Mouse (Mus musculus) hindbrain, embryonic 16.5 days (tissue): ENCODE results near the gene 1700047I17Rik2. TPM values are rescaled to one million over a fixed set of nuclear protein-coding genes. Genes with fewer than 3 reads are reported as not detected.
A peak's percentile ranks its signal among the peaks of the same experiment; 100 is the strongest.
"Not testable (repeated sequence)": the region's sequence is repeated elsewhere in the genome, so short reads cannot be mapped to it uniquely, and the experiment has no call there.

ENCODE experiments used
- ATAC-seq: fragments of 200-750 bp; cut with Nextera tagmentation; 2 replicates; pipeline ENCODE4 v1.8.0; 2017; ENCODE audit warnings: moderate TSS enrichment, moderate library complexity
- H3K27ac ChIP-seq: fragments of 300-500 bp; sonication (generic); 2 replicates; pipeline ENCODE4 v1.5.1; 2014; ENCODE audit warnings: low read depth, mild to moderate bottlenecking, control low read depth, low read length, moderate library complexity
- H3K27me3 ChIP-seq: fragments of 300-500 bp; sonication (generic); replicated peaks from 2 replicates; pipeline ENCODE4 v1.6.1; 2014; ENCODE audit warnings: low read length; ENCODE audit not compliant: control insufficient read depth, insufficient read depth
- H3K36me3 ChIP-seq: fragments of 300-500 bp; sonication (generic); 2 replicates; pipeline ENCODE4 v1.6.1; 2014; ENCODE audit warnings: mild to moderate bottlenecking, low read length, moderate library complexity, mixed read lengths; ENCODE audit not compliant: control insufficient read depth, insufficient read depth
- H3K4me1 ChIP-seq: fragments of 300-500 bp; sonication (generic); 2 replicates; pipeline ENCODE4 v1.6.1; 2014; ENCODE audit warnings: low read depth, low read length; ENCODE audit not compliant: control insufficient read depth, insufficient read depth
- H3K4me2 ChIP-seq: fragments of 300-500 bp; sonication (generic); 2 replicates; pipeline ENCODE4 v1.6.1; 2014; ENCODE audit warnings: mild to moderate bottlenecking, low read length, control low read depth, moderate library complexity
- H3K4me3 ChIP-seq: fragments of 300-500 bp; sonication (generic); 2 replicates; pipeline ENCODE4 v1.5.1; 2014; ENCODE audit warnings: mild to moderate bottlenecking, low read length, control low read depth, moderate library complexity
- H3K9ac ChIP-seq: fragments of 300-500 bp; sonication (generic); 2 replicates; pipeline ENCODE4 v1.6.1; 2014; ENCODE audit warnings: low read depth, mild to moderate bottlenecking, control low read depth, low read length, moderate library complexity
- H3K9me3 ChIP-seq: fragments of 300-500 bp; sonication (generic); 2 replicates; pipeline ENCODE4 v1.6.1; 2014; ENCODE audit warnings: mild to moderate bottlenecking, low read length, moderate library complexity; ENCODE audit not compliant: control insufficient read depth
- WGBS: fragments of 180-500 bp; shearing (Covaris S2); extraction: QIAGEN DNeasy Blood & Tissue Kit; methylation state at CpG from one replicate; pipeline ENCODE4 v1.1.7; 2014; 5-methylcytosine and 5-hydroxymethylcytosine counted together
- polyA plus RNA-seq: library from polyadenylated mRNA; unstranded; fragments of >200 nt; fragmentation: Nextera tagmentation; extraction: Ambion mirVana; gene quantifications from 2 replicates; pipeline ENCODE4 v1.2.1, GENCODE M21; 2015

1700047I17Rik2 gene
- polyA plus RNA-seq, 1 experiment from 2014 or later: not detected

- H3K4me2 ChIP-seq, H3K27ac ChIP-seq, H3K4me1 ChIP-seq, H3K36me3 ChIP-seq, H3K9ac ChIP-seq, H3K9me3 ChIP-seq, H3K27me3 ChIP-seq: not testable (repeated sequence)
- peak; percentile 60 for ATAC-seq
- peak overlapping the region; percentile 35 for H3K4me3 ChIP-seq
- under 1% methylated on average over 9 of the region's 25 CpGs for WGBS
These were observed 31.1 kb downstream of the 1700047I17Rik2 start for GRCm38 (mm10) chr12:55230520-55230861.

GRCm38 (mm10) chr12:55242243-55242642, 42.9 kb downstream of the 1700047I17Rik2 start:
- not testable (repeated sequence) for H3K36me3 ChIP-seq, H3K4me1 ChIP-seq, ATAC-seq, H3K4me3 ChIP-seq, H3K27me3 ChIP-seq, H3K9ac ChIP-seq, H3K4me2 ChIP-seq, H3K27ac ChIP-seq, H3K9me3 ChIP-seq
- no CpG with 5 or more reads among the region's 8 CpGs for whole genome bisulfite sequencing

GRCm38 (mm10) chr12:55261950-55262349, 62.6 kb downstream of the 1700047I17Rik2 start:
- WGBS: no CpG with 5 or more reads among the region's 8 CpGs
- not testable (repeated sequence) for H3K4me1 ChIP-seq, H3K9ac ChIP-seq, H3K9me3 ChIP-seq, H3K27me3 ChIP-seq, H3K36me3 ChIP-seq, H3K4me3 ChIP-seq, H3K27ac ChIP-seq, H3K4me2 ChIP-seq, ATAC-seq

GRCm38 (mm10) chr12:55263385-55263784, 64.0 kb downstream of the 1700047I17Rik2 start:
- not testable (repeated sequence) for H3K36me3 ChIP-seq, H3K4me3 ChIP-seq, H3K4me2 ChIP-seq, H3K9me3 ChIP-seq, H3K27me3 ChIP-seq, H3K9ac ChIP-seq, H3K4me1 ChIP-seq, H3K27ac ChIP-seq, ATAC-seq
- no CpG with 5 or more reads among the region's 5 CpGs for WGBS

Other genes starting within 250 kb of the 1700047I17Rik2 start
- not detected in 2 replicates for gene Gm20403, start 213.1 kb upstream of the 1700047I17Rik2 start, polyA plus RNA-seq
- 5.6 and 6.5 TPM in 2 replicates for gene Baz1a, start 185.2 kb upstream of the 1700047I17Rik2 start, polyA plus RNA-seq
- gene 2700097O09Rik, start 119.5 kb upstream of the 1700047I17Rik2 start, polyA plus RNA-seq: 31.9 and 33.0 TPM in 2 replicates
- gene Srp54a, start 119.3 kb upstream of the 1700047I17Rik2 start, polyA plus RNA-seq: 186 and 190 TPM in 2 replicates
- 74.3 and 84.4 TPM in 2 replicates for gene Fam177a, start 75.1 kb upstream of the 1700047I17Rik2 start, polyA plus RNA-seq
- 55.5 and 64.7 TPM in 2 replicates for gene Srp54b, start 44.5 kb upstream of the 1700047I17Rik2 start, polyA plus RNA-seq
- 75.8 and 78.3 TPM in 2 replicates for gene Srp54c, start 30.6 kb downstream of the 1700047I17Rik2 start, polyA plus RNA-seq
- gene 1110008L16Rik, start 100.0 kb downstream of the 1700047I17Rik2 start, polyA plus RNA-seq: 9.4 and 12.0 TPM in 2 replicates
- 18.0 and 23.2 TPM in 2 replicates for gene Ppp2r3c, start 103.4 kb downstream of the 1700047I17Rik2 start, polyA plus RNA-seq
- 383 and 402 TPM in 2 replicates for gene Psma6, start 184.6 kb downstream of the 1700047I17Rik2 start, polyA plus RNA-seq